Mouse (Mus musculus) limb, embryonic 12.5 days (tissue): ENCODE measurements around the gene E030018B13Rik. TPM values are rescaled to one million over a fixed set of nuclear protein-coding genes. Genes with fewer than 3 reads are reported as not detected.

Experiments
- ATAC-seq: fragments of 200-750 bp; cut with Nextera tagmentation; 2 replicates; pipeline ENCODE4 v1.8.0; 2017; ENCODE audit warnings: low read depth, moderate TSS enrichment; ENCODE audit not compliant: insufficient number of reproducible peaks, insufficient read depth, low FRiP score, low TSS enrichment
- H3K27ac ChIP-seq: fragments of 300-500 bp; sonication (generic); 2 replicates; pipeline ENCODE4 v1.5.1; 2016; ENCODE audit warnings: mild to moderate bottlenecking, moderate library complexity
- H3K27me3 ChIP-seq: fragments of 300-500 bp; sonication (generic); 2 replicates; pipeline ENCODE4 v1.6.1; 2016; ENCODE audit warnings: mild to moderate bottlenecking, moderate library complexity
- H3K36me3 ChIP-seq: fragments of 300-500 bp; sonication (generic); 2 replicates; pipeline ENCODE4 v1.6.1; 2016; ENCODE audit warnings: mild to moderate bottlenecking, moderate library complexity
- H3K4me1 ChIP-seq: fragments of 300-500 bp; sonication (generic); replicated peaks from 2 replicates; pipeline ENCODE4 v1.6.1; 2016
- H3K4me2 ChIP-seq: fragments of 300-500 bp; sonication (generic); 2 replicates; pipeline ENCODE4 v1.6.1; 2016; ENCODE audit warnings: mild to moderate bottlenecking, moderate library complexity
- H3K4me3 ChIP-seq: fragments of 300-500 bp; sonication (generic); replicated peaks from 2 replicates; pipeline ENCODE4 v1.5.1; 2016; ENCODE audit warnings: mild to moderate bottlenecking
- H3K9ac ChIP-seq: fragments of 300-500 bp; sonication (generic); replicated peaks from 2 replicates; pipeline ENCODE4 v1.6.1; 2016; ENCODE audit warnings: mild to moderate bottlenecking, moderate library complexity
- H3K9me3 ChIP-seq: fragments of 300-500 bp; sonication (generic); 2 replicates; pipeline ENCODE4 v1.6.1; 2016; ENCODE audit warnings: mild to moderate bottlenecking, moderate library complexity
- WGBS: fragments of 180-500 bp; shearing (Covaris S2); methylation state at CpG from one replicate; pipeline ENCODE4 v1.1.7; 2016; 5-methylcytosine and 5-hydroxymethylcytosine counted together
- polyA plus RNA-seq: library from polyadenylated mRNA; unstranded; fragments of >200 nt; fragmentation: Nextera tagmentation; extraction: Ambion mirVana; gene quantifications from 2 replicates; pipeline ENCODE4 v1.2.1, GENCODE M21; 2016

Gene E030018B13Rik
- polyA plus RNA-seq, result not detected in 2 replicates

DNA sequence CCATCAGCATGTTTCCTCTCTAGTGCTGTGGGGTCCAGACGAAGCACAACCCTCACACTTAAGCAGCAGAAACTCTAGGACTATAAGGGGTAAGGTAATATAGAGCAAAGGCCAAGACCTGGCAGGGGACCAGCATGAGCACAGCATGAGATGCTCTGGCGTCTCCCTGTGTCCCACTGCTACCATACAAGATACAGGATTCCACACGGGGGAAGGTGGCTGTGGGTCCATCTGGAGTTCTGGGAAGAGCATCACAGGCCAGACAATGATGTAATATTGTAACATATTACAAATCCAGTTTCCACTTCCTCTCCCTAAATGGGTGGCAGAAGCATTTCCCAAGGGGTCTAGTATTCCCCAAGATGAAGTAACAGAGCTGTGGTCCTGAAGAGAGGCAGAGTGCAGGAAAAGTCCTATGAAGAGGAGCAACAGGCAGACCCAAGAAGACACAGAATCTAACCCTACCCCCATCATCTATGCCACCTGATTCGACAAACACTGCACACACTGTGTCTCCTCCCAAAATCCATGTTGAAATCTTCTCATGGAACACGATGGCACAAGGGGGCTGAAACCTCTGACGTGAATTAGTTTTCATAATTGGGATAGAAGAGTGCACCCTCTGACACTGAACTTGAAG lies at the start of gene E030018B13Rik:
Gene E030018B13Rik (plus strand): TSS at position 590 of the 640 bp plus-strand sequence.
- H3K27me3 ChIP-seq, result no peaks in the 10 kb centered on the region
- H3K36me3 ChIP-seq, result no peaks in the 10 kb centered on the region
- H3K9ac ChIP-seq, result no peak within 1 kb of the TSS
- peaks cover 34% of the 10 kb centered on the region for H3K4me1 ChIP-seq
- 85% methylated on average over 6 of the region's 6 CpGs for WGBS
- ATAC-seq, result no peak
- no peak within 1 kb of the TSS for H3K4me2 ChIP-seq
- H3K9me3 ChIP-seq, result no peaks in the 10 kb centered on the region
- H3K27ac ChIP-seq, result no peak within 1 kb of the TSS
- H3K4me3 ChIP-seq, result no peak within 1 kb of the TSS

DNA sequence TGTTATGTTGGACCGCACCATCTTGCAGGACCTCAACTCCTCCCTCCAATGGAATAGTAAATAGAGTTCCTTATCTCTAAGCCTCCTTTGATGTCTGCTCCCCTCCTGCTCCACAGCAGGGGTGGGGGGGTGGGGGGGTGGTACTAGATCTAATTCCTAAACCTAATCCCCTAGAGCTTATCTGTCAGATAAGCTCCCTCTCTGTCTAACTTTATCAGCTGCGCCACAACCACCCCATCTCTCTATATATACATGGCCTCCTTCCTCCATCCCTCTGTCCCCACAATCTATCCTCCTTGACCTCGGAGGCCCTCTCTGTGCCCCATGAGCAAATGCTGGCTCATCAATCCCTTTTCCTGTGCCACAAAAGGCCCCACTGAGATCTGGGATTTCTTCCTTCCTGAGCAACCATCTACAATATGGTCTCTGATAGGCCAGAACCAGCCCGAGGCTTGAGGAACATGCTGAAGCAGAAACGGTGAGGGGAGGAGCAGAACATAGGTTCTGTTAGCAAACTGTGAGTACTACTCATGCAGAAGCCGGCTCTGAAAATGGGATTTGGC lies 48.2 kb upstream of the E030018B13Rik start:
- no peak overlapping the region for H3K4me2 ChIP-seq
- no peak overlapping the region for H3K4me3 ChIP-seq
- H3K9ac ChIP-seq, result no peak overlapping the region
- ATAC-seq, result no peak
- no peaks in the 10 kb centered on the region for H3K27me3 ChIP-seq
- WGBS, result 70% methylated on average over 6 of the region's 6 CpGs
- H3K9me3 ChIP-seq, result no peaks in the 10 kb centered on the region
- no peaks in the 10 kb centered on the region for H3K36me3 ChIP-seq
- no peak overlapping the region for H3K27ac ChIP-seq
- no peaks in the 10 kb centered on the region for H3K4me1 ChIP-seq

DNA sequence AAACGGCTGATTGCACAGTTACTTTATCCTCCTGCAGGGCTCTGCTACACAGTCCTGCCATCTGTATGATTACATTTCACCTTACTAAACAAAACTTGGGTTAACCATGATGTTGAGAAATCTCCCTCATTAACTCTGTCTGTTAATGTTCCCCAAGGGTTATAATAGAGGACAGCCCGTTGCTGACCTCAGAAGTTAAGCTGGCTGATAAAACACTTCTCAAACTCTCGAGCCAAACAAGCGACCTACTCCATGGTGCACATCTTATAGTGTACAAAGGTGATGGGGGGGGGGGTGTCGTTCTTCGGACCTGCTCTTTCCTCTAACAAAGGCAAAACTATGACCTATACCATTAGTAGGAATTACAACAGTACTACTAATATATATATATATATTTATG lies 45.0 kb upstream of the E030018B13Rik start:
- Histone ChIP-seq H3K36me3 (no peaks in the 10 kb centered on the region), H3K9me3 (no peaks in the 10 kb centered on the region), H3K4me1 (peaks cover 10% of the 10 kb centered on the region; the same call in 1 of the 2 replicates), H3K27ac (no peak overlapping the region), H3K4me2 (no peak overlapping the region), H3K27me3 (no peaks in the 10 kb centered on the region), H3K4me3 (no peak overlapping the region), H3K9ac (no peak overlapping the region)
- WGBS, result 87% methylated on average over 6 of the region's 6 CpGs
- ATAC-seq, result no peak

DNA sequence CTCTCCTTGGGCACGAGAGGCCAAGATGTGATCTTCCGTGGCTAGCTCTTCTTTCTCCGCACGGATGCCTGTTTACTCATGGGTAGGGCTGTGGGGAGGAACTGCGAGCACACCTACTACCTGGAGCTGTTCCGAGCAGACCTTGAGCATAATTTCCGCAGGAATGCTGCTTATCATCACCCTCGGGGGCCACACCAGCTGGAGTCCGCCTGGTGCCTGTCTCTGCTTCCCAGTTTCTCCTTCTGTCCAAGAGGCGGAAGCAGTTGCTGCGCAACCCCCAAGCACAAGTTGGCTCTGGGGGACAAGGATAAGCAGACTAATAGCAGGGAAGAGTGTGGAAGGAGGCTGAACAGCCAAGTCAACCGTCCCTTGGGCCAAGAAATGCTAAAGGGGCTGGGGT lies 42.8 kb upstream of the E030018B13Rik start:
- ATAC-seq, result no peak
- WGBS, result 61% methylated on average over 12 of the region's 12 CpGs

DNA sequence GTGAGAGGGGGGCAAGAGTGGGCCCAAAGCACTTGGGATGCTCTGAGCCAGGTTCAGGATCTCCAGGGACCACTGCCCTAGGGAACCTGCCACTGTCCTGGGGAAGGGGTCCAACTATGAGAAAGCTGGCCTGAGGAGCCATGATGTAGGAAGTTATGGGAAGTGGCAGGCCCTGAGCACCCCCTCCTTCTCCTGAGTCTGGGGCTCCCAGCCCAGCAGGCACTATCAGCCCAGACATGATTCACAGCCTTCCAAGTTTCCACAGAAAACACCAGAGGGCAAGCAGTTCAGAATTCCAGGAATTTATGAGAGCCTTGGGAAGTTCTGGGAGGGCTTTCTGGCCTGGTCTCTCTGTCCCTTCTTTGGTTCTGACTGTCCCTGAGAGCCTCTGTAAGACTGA lies 41.0 kb upstream of the E030018B13Rik start:
- Histone ChIP-seq H3K9ac (no peak overlapping the region), H3K27me3 (no peaks in the 10 kb centered on the region), H3K4me1 (peaks cover 10% of the 10 kb centered on the region; the same call in 1 of the 2 replicates), H3K27ac (no peak overlapping the region), H3K9me3 (no peaks in the 10 kb centered on the region), H3K36me3 (no peaks in the 10 kb centered on the region), H3K4me2 (no peak overlapping the region), H3K4me3 (no peak overlapping the region)
- no peak for ATAC-seq

More for the DNA sequence above, 42.8 kb upstream of the E030018B13Rik start:
- Histone ChIP-seq H3K4me3 (no peak overlapping the region), H3K9ac (no peak overlapping the region), H3K9me3 (no peaks in the 10 kb centered on the region), H3K36me3 (no peaks in the 10 kb centered on the region), H3K4me2 (no peak overlapping the region), H3K4me1 (peaks cover 10% of the 10 kb centered on the region; the same call in 1 of the 2 replicates), H3K27ac (no peak overlapping the region), H3K27me3 (no peaks in the 10 kb centered on the region)

DNA sequence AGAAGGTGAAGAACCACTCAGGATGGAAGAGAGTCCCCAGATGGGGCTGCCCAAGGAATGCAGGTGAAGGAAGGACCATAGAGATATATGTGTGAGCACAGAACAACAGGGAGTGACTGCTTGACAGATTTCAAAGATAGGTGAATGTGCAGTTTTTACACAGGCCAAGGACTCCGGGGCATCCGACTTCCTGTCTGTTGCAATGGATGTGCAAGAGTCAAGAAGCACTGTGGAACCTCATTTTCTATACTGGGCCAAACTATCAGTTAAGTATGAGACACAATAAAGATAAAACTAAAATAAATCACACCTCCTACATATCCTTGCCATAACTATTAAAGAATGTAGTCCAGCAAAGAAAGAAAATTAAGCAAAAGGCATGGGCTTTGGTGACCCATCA lies 40.0 kb upstream of the E030018B13Rik start:
- Histone ChIP-seq H3K4me3 (no peak overlapping the region), H3K36me3 (no peaks in the 10 kb centered on the region), H3K4me1 (peaks cover 10% of the 10 kb centered on the region; the same call in 1 of the 2 replicates), H3K9ac (no peak overlapping the region), H3K4me2 (no peak overlapping the region), H3K9me3 (no peaks in the 10 kb centered on the region), H3K27ac (no peak overlapping the region), H3K27me3 (no peaks in the 10 kb centered on the region)
- ATAC-seq, result no peak
- 85% methylated on average over 2 of the region's 2 CpGs for WGBS

DNA sequence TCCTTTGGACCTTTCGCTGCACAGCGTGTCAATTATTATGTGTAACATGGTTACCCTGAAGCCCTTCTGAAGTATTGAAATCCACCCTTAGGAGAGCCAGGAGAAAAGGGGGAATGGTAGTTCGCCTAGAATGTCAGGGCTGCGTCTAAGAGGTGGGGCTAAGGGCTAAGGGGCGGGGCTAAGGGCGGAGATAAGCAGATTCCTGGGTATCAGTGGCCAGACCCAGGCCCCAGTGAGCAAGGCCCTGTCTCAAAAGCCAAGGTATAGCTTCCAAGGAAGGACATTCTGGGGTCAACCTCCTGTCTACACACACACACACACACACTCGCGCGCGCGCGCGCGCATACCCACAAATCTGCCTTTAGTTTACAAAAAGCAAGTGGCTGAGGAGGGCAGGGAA lies 39.0 kb upstream of the E030018B13Rik start:
- no peaks in the 10 kb centered on the region for H3K36me3 ChIP-seq
- ATAC-seq, result no peak
- no peak overlapping the region for H3K27ac ChIP-seq
- H3K27me3 ChIP-seq, result no peaks in the 10 kb centered on the region
- H3K9me3 ChIP-seq, result no peaks in the 10 kb centered on the region
- no peak overlapping the region for H3K4me2 ChIP-seq
- no peak overlapping the region for H3K9ac ChIP-seq
- H3K4me3 ChIP-seq, result no peak overlapping the region
- WGBS, result 25% methylated on average over 14 of the region's 14 CpGs
- H3K4me1 ChIP-seq, result peaks cover 10% of the 10 kb centered on the region; the same call in 1 of the 2 replicates

DNA sequence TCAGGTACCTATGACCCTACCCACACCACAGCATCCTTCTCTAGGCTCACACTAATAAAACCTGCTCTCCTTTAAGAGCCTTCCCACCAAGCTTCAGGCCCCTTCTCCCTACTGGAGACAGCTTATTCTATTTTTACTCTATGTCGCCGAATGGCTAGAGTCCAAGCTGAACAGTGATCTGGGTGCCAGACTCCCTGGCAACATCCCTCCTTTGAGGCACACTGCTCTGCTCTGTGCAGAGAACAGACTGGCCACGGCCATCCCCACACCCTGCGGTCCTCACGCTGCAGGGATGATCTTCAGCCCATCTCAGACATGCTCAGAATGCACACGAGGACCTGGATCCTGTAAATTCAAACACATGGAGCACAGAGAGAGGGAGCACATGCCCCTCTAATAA lies 37.1 kb upstream of the E030018B13Rik start:
- ATAC-seq, result no peak
- peaks cover 10% of the 10 kb centered on the region; the same call in 1 of the 2 replicates for H3K4me1 ChIP-seq
- H3K9me3 ChIP-seq, result no peaks in the 10 kb centered on the region
- H3K4me2 ChIP-seq, result no peak overlapping the region
- H3K27ac ChIP-seq, result no peak overlapping the region
- WGBS, result 88% methylated on average over 6 of the region's 6 CpGs
- no peak overlapping the region for H3K9ac ChIP-seq
- no peaks in the 10 kb centered on the region for H3K36me3 ChIP-seq
- H3K4me3 ChIP-seq, result no peak overlapping the region
- no peaks in the 10 kb centered on the region for H3K27me3 ChIP-seq

DNA sequence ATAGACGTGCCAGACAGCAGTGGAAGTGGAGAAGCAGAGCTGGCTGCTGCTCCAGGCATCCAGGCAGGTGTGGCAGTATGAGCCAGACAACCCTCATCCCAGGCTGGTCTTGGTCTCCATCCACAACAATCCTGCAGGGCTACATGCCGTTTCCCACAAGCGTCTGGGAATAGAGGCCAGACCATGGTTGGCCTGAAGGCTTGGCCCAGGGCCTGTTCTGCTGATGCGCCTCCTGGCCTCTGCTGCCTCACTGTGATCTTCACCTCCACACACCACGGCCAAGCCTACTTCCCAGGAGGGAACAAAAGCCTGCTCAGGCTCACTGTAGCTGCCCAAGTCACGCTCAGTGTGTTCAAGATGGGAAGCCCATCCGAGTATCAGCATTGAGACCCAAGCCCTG lies 33.9 kb upstream of the E030018B13Rik start:
- Histone ChIP-seq H3K27ac (no peak overlapping the region), H3K9ac (no peak overlapping the region), H3K9me3 (no peaks in the 10 kb centered on the region), H3K4me1 (no peaks in the 10 kb centered on the region), H3K27me3 (no peaks in the 10 kb centered on the region), H3K4me2 (no peak overlapping the region), H3K4me3 (no peak overlapping the region), H3K36me3 (no peaks in the 10 kb centered on the region)
- ATAC-seq, result no peak
- 89% methylated on average over 7 of the region's 7 CpGs for WGBS

DNA sequence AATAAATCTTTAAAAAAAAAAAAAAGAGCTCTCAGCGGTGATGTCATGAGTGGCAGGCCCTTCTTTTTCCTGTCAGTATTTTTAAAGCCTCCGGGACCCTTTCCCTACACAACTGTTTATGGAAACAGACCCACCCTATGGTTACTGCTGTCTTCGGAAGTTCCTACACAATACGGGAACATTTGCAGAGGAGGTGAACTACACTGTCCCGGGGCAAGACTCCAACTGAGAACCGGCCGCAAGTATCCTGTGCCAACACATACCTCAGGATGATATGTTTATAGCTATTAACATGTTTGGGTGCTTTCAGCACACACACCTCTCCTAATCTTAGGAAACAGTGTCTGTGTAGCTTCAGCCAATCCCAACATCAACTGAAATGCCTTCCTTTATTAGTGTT lies 31.6 kb upstream of the E030018B13Rik start:
- Histone ChIP-seq H3K4me3 (no peak overlapping the region), H3K9ac (no peak overlapping the region), H3K27me3 (no peaks in the 10 kb centered on the region), H3K4me2 (no peak overlapping the region), H3K4me1 (no peaks in the 10 kb centered on the region), H3K9me3 (no peaks in the 10 kb centered on the region), H3K36me3 (peaks cover 3% of the 10 kb centered on the region; the same call in 1 of the 2 replicates), H3K27ac (no peak overlapping the region)
- ATAC-seq, result no peak
- WGBS, result 90% methylated on average over 7 of the region's 7 CpGs

DNA sequence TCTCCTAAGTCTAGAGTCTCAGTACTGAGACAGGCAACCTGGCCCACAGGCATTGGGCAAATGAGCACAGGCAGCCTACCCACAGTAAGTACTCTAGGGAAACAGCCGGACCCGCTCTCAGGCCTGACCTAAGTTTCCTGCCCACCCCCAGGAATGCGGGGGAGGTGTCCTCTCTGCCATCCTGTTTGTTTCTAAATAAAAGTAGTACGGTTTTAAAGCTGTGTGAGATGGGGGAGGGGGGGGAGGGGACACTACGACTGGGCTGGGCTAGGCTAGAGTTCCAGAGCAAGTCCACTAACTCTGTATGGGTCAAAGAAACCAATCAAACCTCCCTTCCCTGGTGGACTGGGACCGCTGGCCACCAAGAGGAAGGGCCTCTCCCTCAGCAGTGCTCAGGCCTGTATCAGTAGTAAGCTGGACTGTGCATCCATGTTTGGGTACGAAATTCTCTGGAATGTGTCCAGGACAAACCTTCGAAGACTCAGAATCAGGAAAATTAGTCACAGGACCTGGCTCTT lies 29.6 kb upstream of the E030018B13Rik start:
- Histone ChIP-seq H3K27me3 (no peaks in the 10 kb centered on the region), H3K9ac (no peak overlapping the region), H3K9me3 (no peaks in the 10 kb centered on the region), H3K36me3 (peaks cover 18% of the 10 kb centered on the region), H3K4me2 (no peak overlapping the region), H3K4me1 (no peaks in the 10 kb centered on the region), H3K27ac (no peak overlapping the region), H3K4me3 (no peak overlapping the region)
- no peak for ATAC-seq
- WGBS, result 59% methylated on average over 8 of the region's 8 CpGs
